Mouse (Mus musculus): ENCODE measurements around the gene Olfr91.
A peak's percentile ranks its signal among the peaks of the same experiment; 100 is the strongest.
"Not testable (repeated sequence)": the region's sequence is repeated elsewhere in the genome, so short reads cannot be mapped to it uniquely, and the experiment has no call there.

The Olfr91 gene

DNA sequence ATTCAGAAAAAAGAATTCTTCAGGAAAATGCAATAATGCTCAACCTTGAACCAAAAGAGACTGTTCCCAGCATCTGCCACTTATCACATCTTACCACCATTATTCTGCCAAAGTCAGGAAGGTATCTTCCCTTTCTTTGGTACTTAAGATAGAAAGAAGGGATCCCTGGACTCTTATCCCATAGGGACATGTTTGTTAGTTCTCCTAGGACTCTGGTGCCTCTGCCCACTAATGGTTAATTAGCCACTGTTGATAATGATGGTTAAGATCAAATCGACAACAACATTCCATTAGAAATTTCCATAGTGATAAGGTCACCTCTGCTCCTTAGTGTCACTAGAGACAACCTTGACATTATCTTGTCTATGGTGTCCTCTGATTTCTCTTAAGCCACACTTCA is at the start of gene Olfr91:
Gene Olfr91, minus strand, starts transcription at position 101 of the 400 bp plus-strand sequence.
- DNase-seq (ENCODE audit: low read depth): no peak

DNA sequence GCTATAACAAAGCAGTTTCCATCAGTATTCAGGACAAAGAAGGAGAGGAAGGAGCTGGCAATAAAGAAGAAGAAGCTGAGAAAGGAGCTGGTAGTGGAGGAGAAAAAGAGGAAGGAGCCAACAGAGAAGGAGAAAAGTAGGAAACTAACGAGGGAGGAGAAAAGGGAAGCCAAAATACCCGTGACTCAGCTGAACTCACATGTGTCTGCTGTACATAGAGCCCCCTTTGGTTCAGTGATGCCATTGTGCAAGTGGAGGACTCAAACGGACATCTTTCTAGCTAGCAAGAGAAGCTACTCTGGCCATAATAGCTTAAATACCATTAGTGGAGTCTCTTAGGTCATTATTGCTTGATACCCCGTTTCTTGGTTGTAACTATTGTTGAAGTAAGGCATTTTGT is 33.3 kb upstream of the Olfr91 start:
- not testable (repeated sequence) for DNase-seq (ENCODE audit: low read depth)

DNA sequence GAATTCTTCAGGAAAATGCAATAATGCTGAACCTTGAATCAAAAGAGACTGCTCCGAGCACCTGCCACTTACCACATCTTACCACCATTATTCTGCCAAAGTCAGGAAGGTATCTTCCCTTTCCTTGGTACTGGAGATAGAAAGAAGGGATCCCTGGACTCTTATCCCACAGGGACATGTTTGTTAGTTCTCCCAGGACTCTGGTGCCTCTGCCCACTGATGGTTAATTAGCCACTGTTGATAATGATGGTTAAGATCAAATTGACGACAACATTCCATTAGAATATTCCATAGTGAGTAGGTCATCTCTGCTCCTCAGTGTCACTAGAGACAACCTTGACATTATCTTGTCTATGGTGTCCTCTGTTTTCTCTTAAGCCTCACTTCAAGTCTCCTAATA is 21.9 kb upstream of the Olfr91 start, which contains the start of gene Olfr92:
Gene Olfr92, minus strand, starts transcription at position 101 of the 400 bp plus-strand sequence.
- DNase-seq (ENCODE audit: low read depth): no peak

DNA sequence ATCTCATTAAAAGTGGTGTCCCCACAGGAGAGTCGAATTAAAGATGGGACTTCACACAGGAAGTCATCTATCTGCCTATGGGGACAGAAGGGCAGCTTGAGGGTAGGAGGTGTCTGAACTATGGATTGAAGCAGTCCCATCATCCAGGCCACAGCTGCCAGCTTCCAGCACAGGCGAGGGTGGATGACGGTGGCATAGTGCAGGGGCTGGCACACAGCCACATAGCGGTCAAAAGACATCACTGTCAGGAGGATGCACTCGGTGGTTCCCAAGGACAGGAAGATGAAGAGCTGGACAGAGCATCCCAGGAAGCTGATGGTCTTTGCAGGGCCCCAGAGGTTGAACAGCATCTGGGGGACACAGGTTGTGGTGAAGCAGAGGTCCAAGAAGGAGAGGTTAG is 4.8 kb downstream of the Olfr91 start:
- DNase-seq (ENCODE audit: low read depth): no peak

DNA sequence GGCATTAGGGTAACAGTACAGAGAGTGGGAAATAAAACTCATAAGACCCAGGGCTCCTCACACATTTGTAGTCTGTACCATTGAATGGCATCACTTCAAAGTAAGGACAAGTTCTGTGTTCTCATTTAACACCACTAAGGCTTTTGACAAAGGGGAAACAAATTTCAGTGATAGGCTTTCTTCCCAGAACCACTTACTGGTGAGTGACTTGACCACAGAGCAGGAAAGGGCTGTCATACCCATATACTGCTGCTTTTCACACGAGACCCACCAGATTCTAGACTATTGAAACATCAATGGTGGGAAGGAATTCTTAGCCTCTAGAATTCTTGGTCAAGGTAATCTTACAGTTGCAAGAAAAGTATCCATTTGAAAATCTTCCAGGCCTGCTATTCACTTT is 5.9 kb downstream of the Olfr91 start:
- no peak for DNase-seq (ENCODE audit: low read depth)

GRCm38 (mm10) chr17:37088399-37088798 is 9.7 kb downstream of the Olfr91 start, which contains the start of gene Olfr90:
TSS of gene Olfr90 (minus strand) at chr17:37088499.
- DNase-seq (ENCODE audit: low read depth): no peak

- DNase-seq (ENCODE audit: low read depth): no peak
Measured at GRCm38 (mm10) chr17:37085545-37085944, 12.5 kb downstream of the Olfr91 start.

- no peak for DNase-seq (ENCODE audit: low read depth)
Measured at GRCm38 (mm10) chr17:37084632-37085031, 13.4 kb downstream of the Olfr91 start.

- DNase-seq (ENCODE audit: low read depth): peak; percentile 41
Measured at GRCm38 (mm10) chr17:37083327-37083726, 14.8 kb downstream of the Olfr91 start.

GRCm38 (mm10) chr17:37081659-37082058 is 16.4 kb downstream of the Olfr91 start:
- DNase-seq (ENCODE audit: low read depth): no peak

DNA sequence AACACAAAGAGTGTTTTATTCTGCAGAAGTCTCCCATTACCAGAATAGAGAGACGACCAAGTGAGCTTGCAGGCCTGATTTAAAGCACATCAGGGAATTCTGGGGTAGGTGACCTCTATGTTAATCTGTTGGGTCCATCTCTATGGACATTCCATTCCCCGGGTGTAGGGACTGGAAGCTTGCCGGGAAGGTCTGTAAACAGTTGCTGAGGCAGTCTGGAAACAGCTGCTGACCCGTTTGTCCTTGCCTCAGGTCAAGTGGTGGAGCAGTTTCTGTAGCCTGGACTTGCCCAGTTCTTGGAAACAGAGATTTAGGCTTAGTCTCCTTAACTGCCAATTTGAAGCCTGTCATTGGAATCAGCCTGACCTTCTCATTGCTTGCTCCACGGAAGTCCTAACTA is 18.0 kb downstream of the Olfr91 start:
- no peak for DNase-seq (ENCODE audit: low read depth)

GRCm38 (mm10) chr17:37078990-37079389 is 19.1 kb downstream of the Olfr91 start:
- no peak for DNase-seq (ENCODE audit: low read depth)

DNA sequence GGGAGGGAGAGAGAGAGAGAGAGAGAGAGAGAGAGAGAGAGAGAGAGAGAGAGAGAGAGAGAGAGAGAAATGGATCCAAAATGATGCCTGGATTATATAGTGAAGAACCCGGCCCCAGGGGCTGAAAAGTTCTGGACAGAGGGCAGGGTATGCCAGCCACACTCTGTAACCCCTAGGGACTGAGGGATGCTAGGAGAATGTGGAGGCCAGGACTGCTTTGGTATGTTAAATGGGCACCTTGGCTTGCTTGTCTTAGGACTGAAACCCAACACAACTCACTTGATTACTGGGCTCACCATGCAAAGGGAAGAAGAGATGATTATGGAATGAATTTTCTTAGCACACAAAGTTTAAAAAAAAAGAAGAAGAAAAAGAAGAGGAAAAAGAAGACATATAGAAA is 19.9 kb downstream of the Olfr91 start:
- DNase-seq (ENCODE audit: low read depth): no peak

DNA sequence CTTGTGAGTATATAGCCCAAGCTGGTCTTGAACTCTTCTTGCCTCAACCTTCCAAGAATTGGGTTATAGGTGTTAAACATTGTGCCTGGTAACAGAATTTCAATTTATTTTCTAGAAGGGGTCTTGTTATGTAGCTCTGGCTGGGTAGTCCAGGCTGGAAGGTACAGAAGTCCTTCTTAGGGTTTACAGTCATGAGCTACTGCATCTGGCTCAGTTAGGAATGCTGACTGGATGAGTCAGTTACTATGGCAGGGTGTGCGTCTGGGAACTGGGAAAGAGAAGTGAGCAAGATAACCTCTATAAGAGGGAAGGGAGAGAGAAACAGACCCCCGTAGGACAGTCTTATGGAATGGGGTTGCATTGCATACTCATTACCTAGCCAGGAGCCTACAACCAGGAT is 22.3 kb downstream of the Olfr91 start:
- DNase-seq (ENCODE audit: low read depth): no peak

GRCm38 (mm10) chr17:37075181-37075580 is 22.9 kb downstream of the Olfr91 start:
- DNase-seq (ENCODE audit: low read depth): no peak

DNA sequence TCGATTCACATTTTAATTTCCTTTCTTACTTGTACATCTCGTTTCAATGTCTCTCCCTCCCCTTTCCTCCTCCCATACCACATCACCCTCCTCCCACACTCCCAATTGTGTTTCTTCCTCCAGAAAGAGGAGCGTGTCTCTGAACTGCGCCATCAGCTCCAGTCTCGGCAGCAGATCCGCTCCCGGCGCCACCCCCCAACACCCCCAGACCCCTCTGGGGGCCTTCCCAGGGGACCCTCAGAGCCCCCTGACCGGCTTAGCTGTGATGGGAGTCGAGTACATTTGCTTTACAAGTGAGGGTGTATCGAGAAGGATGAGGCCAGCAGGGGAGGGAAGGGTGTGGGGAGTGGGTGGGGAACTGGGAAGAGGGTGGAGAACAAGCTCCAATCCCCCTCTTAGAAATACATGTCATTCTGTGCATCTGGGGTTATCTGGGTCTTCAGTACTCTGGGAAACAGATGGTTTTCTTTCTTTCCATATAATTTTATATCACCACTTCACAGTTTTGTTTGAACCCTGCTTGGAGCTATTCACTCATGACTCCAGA is 25.3 kb downstream of the Olfr91 start:
- no peak for DNase-seq (ENCODE audit: low read depth)

GRCm38 (mm10) chr17:37072080-37072729 is 25.9 kb downstream of the Olfr91 start:
- DNase-seq (ENCODE audit: low read depth): no peak

DNA sequence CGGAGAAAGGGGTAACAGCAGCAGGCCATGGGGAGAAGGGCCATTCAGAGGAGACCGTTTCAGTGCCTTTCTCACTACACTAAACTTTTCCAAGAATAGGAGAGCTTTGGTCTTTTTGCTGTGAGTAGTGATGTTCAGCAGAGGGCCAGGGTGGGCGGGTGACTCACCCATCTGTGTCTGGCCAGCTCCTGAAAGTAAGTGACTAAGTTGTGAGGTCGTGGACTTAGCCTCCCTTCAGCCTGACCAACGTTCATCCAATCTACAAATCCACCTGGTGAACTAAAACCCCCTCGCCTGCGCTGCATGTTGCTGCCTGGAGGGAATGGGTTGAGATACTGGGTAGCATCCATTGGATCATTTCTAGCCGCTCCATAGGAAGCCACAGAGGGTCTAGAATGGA is 28.0 kb downstream of the Olfr91 start:
- DNase-seq (ENCODE audit: low read depth): no peak

DNA sequence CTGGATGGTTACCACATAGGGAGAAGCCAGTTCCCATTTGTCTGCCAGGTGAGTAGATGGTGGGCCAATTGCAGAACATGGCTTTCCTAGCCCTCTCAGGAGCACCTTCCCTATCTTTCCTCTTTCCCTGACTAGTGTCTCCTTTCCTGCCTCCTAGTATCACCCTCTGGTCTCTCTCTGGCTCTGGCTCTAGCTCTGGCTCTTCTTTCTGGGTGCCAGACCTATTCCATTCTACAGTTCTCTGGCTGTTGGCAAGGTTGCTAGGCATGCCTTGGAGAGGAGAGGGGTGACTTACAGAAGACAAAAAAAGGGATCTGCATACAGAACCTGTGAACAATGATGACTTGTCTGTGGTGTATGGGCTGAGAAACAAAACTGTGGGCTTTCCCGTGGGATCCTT is 30.2 kb downstream of the Olfr91 start:
- DNase-seq (ENCODE audit: low read depth): no peak

DNA sequence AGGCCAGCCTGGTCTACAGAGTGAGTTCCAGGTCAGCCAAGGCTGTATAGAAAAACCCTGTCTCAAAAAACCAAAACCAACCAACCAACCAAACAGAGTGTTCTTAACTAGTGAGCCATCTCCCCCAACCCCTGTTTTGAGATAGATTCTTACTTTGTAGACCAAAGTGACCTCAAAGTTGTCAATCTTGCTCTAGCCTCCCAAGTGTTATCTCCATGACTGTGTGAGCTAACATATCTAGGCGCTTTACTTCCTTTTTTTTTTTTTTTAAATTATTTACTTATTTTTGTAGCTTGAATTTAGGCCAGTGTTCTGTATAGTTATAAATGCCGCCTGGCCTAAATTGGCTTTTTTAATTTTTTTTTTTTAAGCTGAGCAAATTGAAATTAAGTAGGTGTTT is 32.1 kb downstream of the Olfr91 start:
- no peak for DNase-seq (ENCODE audit: low read depth)

DNA sequence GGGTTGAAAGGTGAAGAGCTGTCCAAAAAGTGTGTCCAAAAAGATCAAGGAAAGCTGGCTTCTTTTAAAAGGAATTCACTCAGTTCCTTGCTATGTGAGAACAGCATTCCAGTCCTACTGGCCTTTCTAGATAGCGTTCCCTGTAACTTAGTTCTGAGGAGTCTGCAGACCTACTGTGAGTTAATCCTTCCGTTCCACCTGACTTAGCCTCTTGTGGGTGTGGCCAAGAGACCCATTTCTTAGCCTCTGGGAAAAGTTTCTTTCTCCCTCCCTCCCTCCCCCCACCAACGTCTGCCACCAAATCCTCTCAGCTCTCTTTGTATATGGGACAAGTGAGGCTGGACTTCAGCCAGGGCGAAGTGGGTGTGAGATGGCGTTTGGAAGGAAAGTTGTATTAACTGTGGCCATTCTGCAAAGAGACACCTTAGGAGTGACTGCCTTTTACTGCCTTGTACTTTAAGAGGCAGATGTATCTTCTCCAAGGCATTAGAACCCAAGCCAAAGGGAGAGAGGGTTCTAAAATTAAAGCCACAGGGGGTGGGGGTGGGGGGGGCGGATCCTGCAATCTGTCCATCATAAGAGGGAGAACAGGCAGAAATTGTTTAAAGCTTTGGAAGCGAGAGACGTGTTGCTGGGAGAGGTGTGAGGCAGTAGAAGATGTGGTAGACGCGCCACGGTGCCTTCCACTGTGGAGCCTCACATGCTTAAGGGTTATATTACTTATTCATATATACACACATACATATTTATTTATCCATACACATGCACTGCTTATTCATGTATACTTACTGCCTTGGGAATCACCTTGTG is 34.2 kb downstream of the Olfr91 start:
- DNase-seq (ENCODE audit: low read depth): no peak

DNA sequence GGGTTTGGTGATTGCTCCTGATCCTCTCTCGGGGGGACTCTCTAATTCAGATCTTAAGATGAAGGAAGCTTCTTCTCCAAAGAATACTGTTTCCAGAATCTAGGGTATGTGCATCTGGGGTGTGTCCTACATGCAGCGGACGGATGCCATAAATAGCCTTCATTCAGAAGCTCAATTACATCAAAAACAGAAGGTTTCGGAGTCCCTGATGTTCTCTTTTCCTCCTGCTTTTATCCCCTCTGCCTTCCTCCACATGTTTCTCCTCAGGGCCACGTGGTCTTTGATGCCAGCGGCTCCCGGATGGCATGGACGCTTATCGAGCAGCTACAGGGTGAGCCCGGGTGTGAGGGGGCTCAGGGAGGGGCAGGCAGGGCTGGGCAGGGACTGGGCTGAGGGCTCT is 35.0 kb downstream of the Olfr91 start:
- DNase-seq (ENCODE audit: low read depth): no peak

GRCm38 (mm10) chr17:37062101-37062641 is 35.9 kb downstream of the Olfr91 start:
- no peak for DNase-seq (ENCODE audit: low read depth)

Measured in c-Kit-positive CD71-negative TER-119-negative erythroid progenitor cells, embryonic 14.5 days (primary cell).